Mouse (Mus musculus) E14TG2a.4 (cell line): ENCODE data around the gene Gm37240.

Experiments used
- CTCF ChIP-seq: conservative IDR thresholded peaks from 2 replicates; pipeline ENCODE4 v1.5.1; 2014; ENCODE audit warnings: low read length
- NANOG ChIP-seq: IDR thresholded peaks from 2 replicates; pipeline ENCODE4 v1.6.1; 2014; ENCODE audit warnings: borderline replicate concordance, low read length, mixed read lengths

DNA sequence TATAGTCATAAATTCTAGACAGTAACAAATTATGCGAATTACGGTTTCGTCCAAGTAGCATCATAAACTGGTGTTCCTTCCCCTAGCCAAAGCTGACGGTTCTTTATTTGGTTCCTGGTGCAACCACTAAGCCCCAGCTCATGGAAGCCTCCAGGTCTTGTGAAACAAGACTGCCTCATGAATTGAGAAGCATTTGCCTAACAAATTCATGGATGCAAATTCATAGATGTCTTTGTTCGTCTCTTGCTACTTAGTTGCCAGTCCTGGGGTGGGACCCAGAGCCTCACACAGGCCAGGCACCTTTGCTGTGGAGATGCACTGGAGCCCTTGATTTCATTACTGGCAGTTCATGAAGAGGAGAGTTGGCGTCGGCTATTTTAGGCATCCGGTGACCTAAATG is 445.1 kb downstream of the Gm37240 start:
- no peak for TF ChIP-seq CTCF
- no peak for TF ChIP-seq NANOG
